Mouse (Mus musculus) erythroblast, adult 5-6 weeks (primary cell): Measurements from ENCODE around the gene Zfp560. TPM values are rescaled to one million over a fixed set of nuclear protein-coding genes. Genes with fewer than 3 reads are reported as not detected.
"Not testable (repeated sequence)": the region's sequence is repeated elsewhere in the genome, so short reads cannot be mapped to it uniquely, and the experiment has no call there.

ENCODE experiments used
- ATAC-seq: replicated peaks from 2 replicates; pipeline ENCODE4 v1.8.0; 2016; ENCODE audit warnings: moderate number of reproducible peaks, mild to moderate bottlenecking, moderate TSS enrichment, inconsistent platforms; ENCODE audit not compliant: poor library complexity, low FRiP score, severe bottlenecking
- total RNA-seq, 2 experiments: library from RNA; stranded (forward) in 1 of 2; stranded (reverse) in 1 of 2; fragments of 150-400 nt in 1 of 2; fragments of 200-764, 138-1000 nt in 1 of 2; gene quantifications; 2 replicates each; pipeline versions ENCODE4 v1.2.3 to v1.2.4; 2015 to 2017; ENCODE audit warnings: low replicate concordance in 2 of 2

The Zfp560 gene
- 0.77 and 2.5 TPM in 2 replicates for total RNA-seq (2015; ENCODE audit: low replicate concordance)
- 0.34 and 1.3 TPM in 2 replicates for total RNA-seq (2017; ENCODE audit: low replicate concordance)

DNA sequence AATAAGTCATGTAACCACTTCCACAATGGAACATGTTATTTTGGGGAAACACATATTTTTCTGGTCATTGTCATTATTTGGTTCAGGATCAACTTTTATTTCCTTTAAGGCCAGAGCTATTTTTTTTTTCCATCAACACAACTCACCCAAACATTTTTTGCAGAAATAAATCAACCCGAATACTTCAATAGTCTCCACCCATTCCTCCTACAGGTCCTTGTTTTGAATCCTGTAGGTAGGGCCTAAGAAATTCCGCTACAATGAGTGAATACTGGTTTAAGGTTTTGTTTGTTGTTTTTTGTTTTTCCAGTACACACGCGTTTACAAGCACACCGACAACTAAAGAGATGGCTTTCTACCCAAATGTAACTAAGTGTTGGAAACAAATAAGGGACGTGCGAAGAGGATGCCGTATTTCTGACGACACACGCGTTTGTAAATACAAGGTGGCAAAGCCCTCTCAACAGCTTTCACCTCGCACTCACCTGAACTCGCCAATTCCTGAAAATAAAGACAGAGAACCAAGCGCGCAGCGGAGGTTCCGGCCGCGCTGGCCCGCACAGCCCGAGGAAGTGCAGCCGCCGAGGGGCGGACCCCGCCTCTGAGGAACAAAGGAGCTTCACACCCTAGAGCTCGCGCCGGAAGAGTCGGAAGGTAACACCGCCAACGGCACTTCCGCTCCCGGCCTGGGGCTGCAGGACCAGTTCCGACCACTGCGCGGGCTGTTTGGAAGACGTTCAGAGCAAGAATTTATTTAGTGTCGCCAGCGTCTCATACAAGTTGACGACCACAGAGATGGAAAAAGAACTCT lies at the start of gene Zfp560:
Zfp560 (minus strand) TSS at position 646 of the 811 bp plus-strand sequence.
- peak; percentile 100 for ATAC-seq

DNA sequence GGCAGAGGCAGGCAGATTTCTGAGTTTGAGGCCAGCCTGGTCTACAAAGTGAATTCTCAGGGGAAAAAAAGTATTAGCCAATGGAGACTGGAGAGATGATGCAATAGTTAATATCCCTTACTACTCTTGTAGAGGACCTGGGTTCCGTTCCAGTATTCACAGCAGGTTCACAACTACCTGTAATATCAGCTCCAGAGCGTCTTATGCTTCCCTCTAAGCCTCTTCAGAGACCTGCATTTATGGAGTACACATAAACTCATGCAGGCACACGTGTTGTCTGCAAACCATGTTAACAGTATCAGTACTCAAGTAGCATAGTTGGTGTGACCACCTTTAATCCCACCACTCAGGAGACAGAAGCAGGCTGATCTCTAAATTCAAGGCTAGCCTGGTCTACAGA lies 45.0 kb upstream of the Zfp560 start:
- no peak for ATAC-seq

DNA sequence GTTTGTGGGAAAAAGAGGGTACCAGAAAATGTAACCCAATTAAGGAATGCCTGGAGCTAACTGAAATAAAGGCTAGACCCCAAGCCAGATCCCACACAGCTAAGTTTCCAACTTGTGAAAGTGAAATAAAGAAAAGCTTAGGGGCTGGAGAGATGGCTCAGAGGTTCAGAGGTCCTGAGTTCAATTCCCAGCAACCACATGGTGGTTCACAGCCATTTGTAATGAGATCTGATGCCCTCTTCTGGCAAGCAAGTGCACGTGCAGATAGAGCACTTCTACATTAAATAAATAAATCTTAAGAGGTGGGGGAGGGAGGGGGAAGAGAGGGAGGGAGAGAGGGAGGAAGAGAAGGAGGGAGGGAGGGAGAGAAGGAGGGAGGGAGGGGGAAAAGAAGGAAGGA lies 26.5 kb upstream of the Zfp560 start:
- ATAC-seq = no peak

DNA sequence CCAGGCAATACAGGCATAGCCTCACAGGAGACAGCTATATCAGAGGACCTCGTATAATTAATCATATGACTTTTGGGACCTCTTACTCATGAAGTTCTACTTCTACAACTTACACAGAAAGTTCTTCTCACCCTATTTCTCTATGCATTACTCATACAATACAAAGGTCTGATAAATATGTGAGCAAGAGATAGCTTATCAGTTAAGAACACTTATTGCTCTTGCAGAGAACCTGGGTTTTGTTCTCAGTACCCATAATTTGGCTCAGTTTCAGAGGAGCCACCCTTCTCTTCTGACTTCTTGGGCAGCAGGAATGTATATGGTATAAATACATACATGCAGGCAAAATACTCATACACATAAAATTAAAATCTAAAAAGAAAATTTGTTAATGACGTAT lies 24.3 kb upstream of the Zfp560 start:
- ATAC-seq = no peak

DNA sequence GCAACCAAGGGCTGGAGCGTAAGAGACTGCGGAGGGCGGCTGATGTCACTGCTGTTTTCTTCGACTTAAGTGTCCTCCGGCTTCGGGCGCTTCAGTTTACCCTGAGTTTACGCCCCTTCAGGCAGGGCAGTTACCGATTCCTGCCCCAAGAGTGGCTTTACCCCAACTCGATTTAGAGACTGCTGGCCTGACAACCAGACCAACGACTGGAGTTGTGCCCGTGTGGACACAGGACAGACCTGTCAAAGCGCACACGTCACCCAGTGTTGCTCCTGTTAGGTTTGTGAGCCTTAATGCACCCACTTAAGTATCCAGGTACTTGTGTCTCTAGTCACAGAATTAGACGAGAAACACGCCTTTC lies 346 bp upstream of the Zfp560 start:
- peak; percentile 67 for ATAC-seq

DNA sequence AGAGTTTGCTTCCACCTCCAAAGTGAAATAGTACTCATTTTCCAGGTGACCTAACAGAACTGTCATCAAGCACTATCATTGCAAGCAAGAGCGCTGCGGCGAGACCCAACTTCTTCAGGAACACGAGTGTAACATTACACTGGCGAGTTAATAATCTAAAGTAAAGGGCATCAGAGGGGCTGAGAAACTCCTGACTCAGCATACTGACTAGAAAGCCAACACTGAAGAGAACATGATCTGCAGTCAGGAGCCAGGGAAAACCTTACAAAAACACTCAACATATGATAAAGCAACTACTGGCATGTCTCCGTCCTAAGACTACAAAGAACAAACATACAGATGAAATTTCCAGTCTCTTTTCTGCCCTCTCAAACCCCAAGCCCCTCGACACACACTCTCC lies 1.3 kb downstream of the Zfp560 start:
- no peak for ATAC-seq

DNA sequence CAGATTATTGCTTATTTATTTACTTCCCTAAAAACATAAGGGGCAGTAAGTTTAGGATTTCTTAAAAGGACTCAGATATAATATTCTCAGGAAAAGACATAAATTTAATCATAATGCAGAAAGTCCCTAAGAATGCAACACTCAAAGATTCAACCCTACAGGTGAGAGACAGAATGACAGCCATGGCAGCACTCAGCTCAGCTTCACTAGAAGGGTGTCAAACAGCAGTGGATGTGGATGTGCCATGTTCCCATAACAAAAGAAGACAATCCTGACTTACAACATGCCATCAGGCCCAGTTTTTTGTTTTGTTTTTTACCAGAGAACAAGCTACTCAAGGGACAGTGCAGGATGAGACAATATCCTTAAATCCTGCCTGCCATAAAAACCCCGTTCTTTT lies 10.3 kb downstream of the Zfp560 start:
- no peak for ATAC-seq

DNA sequence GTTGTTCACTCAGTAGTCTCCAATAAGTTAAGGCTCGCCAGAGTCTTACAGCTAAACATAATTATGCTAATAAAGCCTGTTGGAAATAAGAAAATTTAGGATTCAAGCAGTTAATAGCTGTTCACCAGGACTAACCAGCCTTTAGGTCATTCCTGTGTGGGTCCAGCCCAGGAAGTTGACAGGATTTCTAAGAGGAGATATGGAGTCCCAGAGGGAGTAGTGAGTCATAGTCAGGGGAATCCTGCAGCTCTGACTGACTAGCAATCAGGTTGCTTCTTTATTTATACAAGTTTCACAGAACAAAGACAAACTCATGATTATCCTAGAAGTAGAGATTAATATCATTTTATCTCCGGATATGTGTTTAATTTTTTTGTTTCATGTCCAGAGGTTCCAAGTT lies 17.7 kb downstream of the Zfp560 start:
- no peak for ATAC-seq

DNA sequence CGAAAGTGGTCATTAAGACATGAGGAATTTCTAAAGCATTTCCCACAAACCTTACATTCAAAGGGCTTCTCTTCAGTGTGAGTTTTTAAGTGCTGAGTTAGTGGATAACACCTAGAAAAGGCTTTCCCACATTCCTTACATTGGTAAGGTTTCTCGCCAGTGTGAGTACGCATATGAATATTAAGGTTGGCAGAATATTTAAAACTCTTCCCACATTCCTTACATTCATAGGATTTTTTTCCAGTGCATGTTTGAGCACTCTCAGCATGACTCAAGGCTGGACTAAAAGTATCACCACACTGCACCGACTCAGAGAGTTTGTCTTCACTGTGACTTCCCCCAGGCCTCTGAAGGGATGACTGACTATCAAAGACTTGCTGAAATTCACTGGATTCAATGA lies 36.5 kb downstream of the Zfp560 start:
- ATAC-seq = no peak

DNA sequence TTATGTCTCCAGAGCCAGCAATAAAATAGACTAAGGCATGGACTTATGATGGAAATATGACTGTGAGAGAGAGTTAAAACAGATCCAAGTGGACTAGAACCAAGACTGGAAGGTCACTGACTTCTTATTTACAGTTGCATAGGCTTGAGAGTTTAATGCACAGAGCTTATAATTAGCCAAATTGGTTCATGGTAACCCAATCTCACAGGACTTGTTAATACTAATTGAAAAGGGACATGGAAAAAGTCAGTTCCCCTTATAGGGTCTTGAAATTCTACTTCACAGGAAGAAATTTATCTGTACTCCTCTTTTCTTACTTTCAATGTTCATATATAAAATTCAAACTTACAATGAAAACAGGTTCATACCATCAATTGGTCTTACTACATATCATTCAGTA lies 49.0 kb downstream of the Zfp560 start, which contains the start of gene Olfr18:
Olfr18 (minus strand) TSS at position 101 of the 400 bp plus-strand sequence.
- no peak for ATAC-seq

DNA sequence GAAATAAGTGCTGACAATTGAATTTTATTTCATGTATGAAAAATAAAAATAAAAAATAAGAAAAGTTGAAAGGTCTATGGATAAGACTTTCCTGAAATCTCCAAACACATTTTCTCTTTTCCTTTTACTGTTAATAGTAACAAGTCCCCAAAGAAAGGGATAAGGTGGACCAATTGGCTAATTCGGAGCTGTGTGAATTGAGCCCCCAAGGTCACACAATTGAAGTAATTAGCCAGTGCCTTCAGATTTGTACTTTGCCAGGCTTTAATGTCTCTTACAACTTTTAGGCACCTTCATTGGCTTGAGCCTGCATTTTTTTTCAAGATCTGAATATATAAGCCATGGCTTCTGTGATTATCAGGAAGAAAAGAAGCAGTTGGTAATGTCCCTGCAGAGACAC lies 86.7 kb downstream of the Zfp560 start, which contains the start of gene Olfr873:
Olfr873 (plus strand) TSS at position 301 of the 400 bp plus-strand sequence.
- no peak for ATAC-seq

DNA sequence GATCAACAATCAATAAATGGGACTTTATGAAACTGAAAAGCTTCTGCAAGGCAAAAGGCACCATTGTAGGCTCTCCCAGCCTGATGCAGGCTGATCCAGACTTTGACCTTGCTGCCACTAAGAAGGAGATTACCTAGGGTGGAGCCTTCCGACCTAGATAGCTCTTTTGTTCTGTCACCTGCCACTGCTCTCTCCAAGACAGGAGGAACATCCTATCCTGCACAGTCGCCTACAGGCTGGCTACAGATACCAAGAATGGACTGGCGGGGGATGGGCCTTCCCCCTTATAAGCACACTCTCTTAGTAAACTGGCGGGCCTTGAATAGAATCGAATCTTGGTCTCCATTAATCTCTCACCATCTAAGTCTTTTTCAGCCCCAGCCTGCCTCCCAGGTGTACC lies 89.4 kb downstream of the Zfp560 start:
- not testable (repeated sequence) for ATAC-seq

Other genes starting within 250 kb of the Zfp560 start
- gene Olfr870, start 211.1 kb downstream of the Zfp560 start, total RNA-seq (2015; ENCODE audit: low replicate concordance) = not detected in 2 replicates
- 0.34 TPM in 1 of 2 replicates, not detected in the other for gene Olfr870, start 211.1 kb downstream of the Zfp560 start, total RNA-seq (2017; ENCODE audit: low replicate concordance)
- gene Olfr871, start 173.0 kb downstream of the Zfp560 start, total RNA-seq (2015; ENCODE audit: low replicate concordance) = not detected in 2 replicates
- not detected in 2 replicates for gene Olfr871, start 173.0 kb downstream of the Zfp560 start, total RNA-seq (2017; ENCODE audit: low replicate concordance)
- gene Olfr872, start 148.1 kb downstream of the Zfp560 start, total RNA-seq (2015; ENCODE audit: low replicate concordance) = not detected in 2 replicates
- gene Olfr872, start 148.1 kb downstream of the Zfp560 start, total RNA-seq (2017; ENCODE audit: low replicate concordance) = not detected in 2 replicates
- gene Olfr39, start 102.8 kb downstream of the Zfp560 start, total RNA-seq (2015; ENCODE audit: low replicate concordance) = not detected in 2 replicates
- gene Olfr39, start 102.8 kb downstream of the Zfp560 start, total RNA-seq (2017; ENCODE audit: low replicate concordance) = not detected in 2 replicates
- gene Olfr873, start 86.6 kb downstream of the Zfp560 start, total RNA-seq (2015; ENCODE audit: low replicate concordance) = not detected in 2 replicates
- 0.14 TPM in 1 of 2 replicates, not detected in the other for gene Olfr873, start 86.6 kb downstream of the Zfp560 start, total RNA-seq (2017; ENCODE audit: low replicate concordance)
- not detected in 2 replicates for gene Olfr18, start 49.1 kb downstream of the Zfp560 start, total RNA-seq (2015; ENCODE audit: low replicate concordance)
- gene Olfr18, start 49.1 kb downstream of the Zfp560 start, total RNA-seq (2017; ENCODE audit: low replicate concordance) = not detected in 2 replicates
- 5.0 TPM in 2 replicates for gene Zfp26, start 75.0 kb upstream of the Zfp560 start, total RNA-seq (2015; ENCODE audit: low replicate concordance)
- gene Zfp26, start 75.0 kb upstream of the Zfp560 start, total RNA-seq (2017; ENCODE audit: low replicate concordance) = 3.1 and 17.9 TPM in 2 replicates
- 8.6 and 12.5 TPM in 2 replicates for gene Zfp426, start 107.6 kb upstream of the Zfp560 start, total RNA-seq (2015; ENCODE audit: low replicate concordance)
- 15.6 and 17.6 TPM in 2 replicates for gene Zfp426, start 107.6 kb upstream of the Zfp560 start, total RNA-seq (2017; ENCODE audit: low replicate concordance)
- gene Zfp266, start 136.2 kb upstream of the Zfp560 start, total RNA-seq (2015; ENCODE audit: low replicate concordance) = 10.2 and 10.4 TPM in 2 replicates
- gene Zfp266, start 136.2 kb upstream of the Zfp560 start, total RNA-seq (2017; ENCODE audit: low replicate concordance) = 6.8 and 8.9 TPM in 2 replicates
- gene Zfp846, start 196.1 kb upstream of the Zfp560 start, total RNA-seq (2015; ENCODE audit: low replicate concordance) = 1.7 and 4.2 TPM in 2 replicates
- gene Zfp846, start 196.1 kb upstream of the Zfp560 start, total RNA-seq (2017; ENCODE audit: low replicate concordance) = 0.09 and 0.70 TPM in 2 replicates